Mouse (Mus musculus): ENCODE measurements around the gene Mblac1. TPM values are rescaled to one million over a fixed set of nuclear protein-coding genes. Genes with fewer than 3 reads are reported as not detected.

Gene Mblac1
- total RNA-seq (2021) = 1 to 10 TPM; 8.6 TPM
- long read RNA-seq, experiment 1, transcript Mblac1-201 (1 exons, 1,308 nt) = major isoform, 8 of 8 reads
- long read RNA-seq, experiment 1, partial matches to known transcripts = 0 of 8 reads
- long read RNA-seq, experiment 1, other reads (novel, unspliced or antisense) = 0 of 8 reads
- long read RNA-seq, experiment 2, transcript Mblac1-201 (1 exons, 1,308 nt) = major isoform, 6 of 6 reads
- long read RNA-seq, experiment 2, partial matches to known transcripts = 0 of 6 reads
- long read RNA-seq, experiment 2, other reads (novel, unspliced or antisense) = 0 of 6 reads

DNA sequence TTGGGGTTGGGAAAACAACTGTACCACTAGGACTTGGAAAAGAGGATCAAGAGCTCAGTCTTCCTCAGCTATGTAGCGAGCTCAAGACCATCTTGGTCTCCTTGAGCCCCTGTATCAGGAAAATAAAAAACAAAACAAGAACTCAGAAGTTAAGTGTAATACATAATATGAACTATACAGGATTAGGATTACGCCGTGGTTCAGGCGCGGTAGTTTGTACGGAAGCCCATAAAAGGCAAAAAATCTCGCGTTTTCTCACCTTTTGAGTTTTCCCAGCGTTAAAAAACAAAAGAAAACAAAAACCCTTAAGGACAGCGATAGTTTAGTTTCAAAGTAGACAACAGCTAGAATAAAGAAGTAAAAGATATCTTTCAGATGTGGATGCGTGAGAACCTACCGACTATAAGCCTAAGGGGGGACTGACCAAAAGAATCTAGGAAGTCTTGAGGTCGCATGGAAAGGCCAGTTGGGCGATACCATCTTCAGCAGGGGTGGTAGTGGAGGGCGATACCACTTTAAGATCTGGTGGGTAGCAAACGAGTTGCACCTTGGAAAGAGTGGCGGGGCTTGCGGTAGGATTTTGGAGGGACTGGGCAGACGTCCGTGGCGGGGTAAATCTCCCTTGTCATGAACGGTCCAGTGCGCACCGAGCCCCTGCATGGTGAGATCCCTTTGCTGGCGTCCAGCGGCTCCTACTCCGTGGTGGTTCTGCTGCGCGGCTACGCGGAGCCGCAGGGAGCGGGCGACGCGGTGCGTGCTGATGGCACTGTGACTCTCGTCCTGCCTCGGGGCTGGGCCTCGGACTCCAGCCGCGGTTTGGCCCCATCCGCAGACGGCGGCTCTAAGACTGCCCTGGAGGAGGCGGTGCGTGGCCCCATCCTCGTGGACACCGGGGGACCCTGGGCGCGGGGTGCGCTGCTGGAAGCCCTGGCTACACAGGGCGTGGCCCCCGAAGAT lies at the start of gene Mblac1:
Gene Mblac1 (plus strand): TSS at position 544 of the 957 bp plus-strand sequence.
- peak; percentile 83 to 84 for DNase-seq (ENCODE audit: low spot score in 2 of 2)

- DNase-seq (ENCODE audit: low spot score in 2 of 2) = no peak
Measured at GRCm38 (mm10) chr5:138154390-138154789, 39.7 kb upstream of the Mblac1 start.

DNA sequence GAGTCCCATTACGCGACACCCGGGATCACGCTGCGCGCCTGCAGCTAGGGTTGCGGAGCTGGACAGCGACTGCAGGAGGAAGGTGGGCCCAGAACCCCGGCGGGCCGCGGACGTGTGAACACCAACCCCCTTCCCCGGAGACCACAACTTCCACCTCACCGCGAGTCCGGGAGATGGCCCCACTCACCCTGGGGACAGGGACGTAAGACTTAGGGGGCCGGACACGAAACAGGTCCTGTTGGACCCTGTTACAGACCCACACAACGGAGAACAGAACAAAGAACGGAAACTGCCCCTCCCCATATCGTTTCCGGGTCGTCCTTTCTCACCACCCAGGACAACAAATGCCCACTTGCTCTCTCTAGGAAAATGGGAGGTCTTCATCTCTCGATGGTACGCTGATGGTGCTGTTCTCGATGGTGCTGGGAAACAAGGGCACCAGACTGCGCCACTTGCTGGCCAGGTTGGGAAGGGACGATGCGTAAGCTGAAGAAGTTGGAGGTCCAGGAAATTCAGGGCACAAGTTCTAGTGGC lies 38.6 kb upstream of the Mblac1 start, which contains the start of gene Zfp113:
Gene Zfp113 (minus strand): TSS at position 302 of the 534 bp plus-strand sequence.
- peak; percentile 85 to 91 for DNase-seq (ENCODE audit: low spot score in 2 of 2)

GRCm38 (mm10) chr5:138160224-138160762 lies 33.8 kb upstream of the Mblac1 start:
- no peak for DNase-seq (ENCODE audit: low spot score in 2 of 2)

DNA sequence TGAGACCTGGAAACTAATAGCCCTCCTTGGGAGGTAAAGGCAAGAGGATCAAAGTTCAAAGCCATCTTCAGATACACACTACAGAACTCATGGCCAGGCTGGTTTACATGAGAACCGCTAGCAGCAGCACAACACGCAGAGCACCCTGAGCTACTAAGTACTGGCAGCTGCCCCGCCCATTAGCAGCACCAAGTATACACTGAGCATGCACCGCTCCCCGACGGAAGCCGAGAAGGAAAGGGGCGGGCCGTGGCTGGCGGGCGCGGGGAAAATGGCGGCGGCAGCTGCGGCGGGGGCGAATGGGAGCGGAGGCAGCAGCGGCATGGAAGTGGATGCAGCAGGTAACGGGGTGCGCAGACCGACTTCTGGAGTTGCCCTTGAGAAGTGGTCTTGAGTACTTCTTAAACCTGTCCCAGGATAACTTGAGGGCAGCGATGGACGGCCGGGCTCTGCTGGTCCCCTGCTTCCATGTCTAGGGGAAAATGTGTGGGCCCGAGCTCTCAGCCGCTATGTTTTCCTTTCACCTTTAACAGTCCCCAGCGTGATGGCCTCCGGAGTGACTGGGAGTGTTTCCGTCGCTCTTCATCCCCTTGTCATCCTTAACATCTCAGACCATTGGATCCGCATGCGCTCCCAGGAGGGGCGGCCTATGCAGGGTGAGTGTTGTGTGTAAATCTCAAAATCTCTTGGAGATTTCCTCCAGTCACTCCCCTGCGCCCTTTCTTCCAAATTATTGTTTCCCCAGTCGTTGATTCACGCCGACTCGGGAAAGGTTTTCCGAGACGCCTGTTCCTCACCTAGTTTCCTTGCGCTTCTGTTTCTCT lies 33.1 kb upstream of the Mblac1 start, which contains the start of gene Cops6:
Gene Cops6 (plus strand): TSS at position 230 of the 824 bp plus-strand sequence.
- DNase-seq (ENCODE audit: low spot score in 2 of 2) = peak; percentile 97 to 98

GRCm38 (mm10) chr5:138163046-138163445 lies 31.1 kb upstream of the Mblac1 start:
- DNase-seq (ENCODE audit: low spot score in 2 of 2) = no peak

GRCm38 (mm10) chr5:138163610-138164009 lies 30.5 kb upstream of the Mblac1 start:
- no peak for DNase-seq (ENCODE audit: low spot score in 2 of 2)

GRCm38 (mm10) chr5:138165594-138165993 lies 28.5 kb upstream of the Mblac1 start:
- no peak for DNase-seq (ENCODE audit: low spot score in 2 of 2)

- DNase-seq (ENCODE audit: low spot score in 2 of 2) = peak; percentile 96 to 97
Measured at GRCm38 (mm10) chr5:138170936-138171561, 23.1 kb upstream of the Mblac1 start.

DNA sequence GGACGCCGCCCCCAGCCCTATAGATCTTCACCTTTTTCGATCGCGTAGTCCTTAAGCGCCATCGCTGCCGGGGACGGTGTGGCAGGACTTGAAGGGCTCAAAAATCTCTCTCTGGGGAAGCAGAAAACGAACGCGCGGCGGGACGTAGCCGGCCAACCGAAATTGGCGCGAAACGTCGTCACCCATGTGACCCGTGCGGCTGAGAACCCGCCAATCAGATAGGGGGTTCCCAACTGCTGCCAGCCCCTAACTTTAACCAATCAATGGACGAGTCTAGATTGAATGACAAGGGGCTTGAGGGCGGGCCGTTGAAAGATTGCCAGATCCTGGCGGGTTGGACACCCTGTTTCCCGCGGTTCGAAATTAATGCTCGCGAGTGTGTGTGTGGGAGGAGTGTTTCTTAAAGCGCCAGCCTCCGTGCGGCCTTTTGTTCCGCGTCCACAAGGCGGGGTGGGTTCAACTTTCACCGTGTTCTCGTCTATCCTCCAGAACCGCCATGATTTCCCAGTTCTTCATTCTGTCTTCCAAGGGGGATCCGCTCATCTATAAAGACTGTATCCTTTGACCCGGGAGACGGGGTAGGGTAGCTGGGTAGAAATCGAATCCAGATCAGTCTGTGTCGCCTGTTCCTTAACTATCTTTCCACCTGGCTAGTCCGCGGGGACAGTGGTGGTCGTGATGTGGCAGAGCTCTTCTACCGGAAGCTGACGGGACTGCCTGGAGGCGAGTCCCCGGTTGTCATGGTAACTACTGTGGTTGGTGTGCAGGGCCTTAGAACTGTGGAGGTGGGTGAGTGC lies 22.2 kb upstream of the Mblac1 start, which contains the start of the genes Ap4m1 and Mcm7:
Gene Ap4m1 (plus strand): TSS at position 308 of the 797 bp plus-strand sequence.
Gene Mcm7 (minus strand): TSS at position 728 of the 797 bp plus-strand sequence.
- peak; percentile 96 to 97 for DNase-seq (ENCODE audit: low spot score in 2 of 2)

GRCm38 (mm10) chr5:138173217-138173616 lies 20.9 kb upstream of the Mblac1 start:
- DNase-seq (ENCODE audit: low spot score in 2 of 2) = no peak

DNA sequence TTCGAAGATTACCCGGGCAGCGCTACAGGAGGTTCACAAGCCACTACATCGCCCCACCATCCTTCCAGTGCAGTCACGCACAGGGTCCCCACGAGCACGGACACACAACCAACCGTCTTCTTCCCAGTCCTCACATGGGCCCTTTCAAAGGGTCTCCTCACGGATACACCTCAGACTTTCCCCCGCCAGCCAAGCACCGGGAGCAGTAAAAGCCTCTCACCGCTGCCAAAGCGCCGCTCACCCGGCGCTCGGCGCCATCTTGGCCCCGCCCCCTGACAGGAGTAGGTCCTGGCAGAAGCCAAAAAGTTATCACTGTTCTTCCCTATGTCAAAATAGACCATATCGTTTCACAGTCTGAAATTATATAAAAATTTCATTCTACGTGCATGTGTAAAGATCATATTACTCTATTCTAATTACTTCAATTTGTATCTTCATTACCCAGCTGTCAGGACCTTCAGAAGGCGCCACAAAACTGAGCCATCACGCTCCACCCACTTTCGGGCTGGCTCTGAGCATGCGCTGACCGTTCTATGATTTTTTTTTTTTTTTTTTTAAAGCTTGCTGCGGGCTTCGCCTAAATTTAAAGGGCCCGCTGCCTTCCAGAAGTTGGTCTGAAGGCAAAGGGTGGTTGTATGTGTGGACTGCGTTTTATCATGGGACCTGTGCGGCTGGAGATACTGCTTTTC lies 7.0 kb upstream of the Mblac1 start, which contains the start of the genes Taf6 and Cnpy4:
Gene Taf6 (minus strand): TSS at position 502 of the 689 bp plus-strand sequence.
Gene Cnpy4 (plus strand): TSS at position 536 of the 689 bp plus-strand sequence.
- peak; percentile 74 to 82 for DNase-seq (ENCODE audit: low spot score in 2 of 2)

DNA sequence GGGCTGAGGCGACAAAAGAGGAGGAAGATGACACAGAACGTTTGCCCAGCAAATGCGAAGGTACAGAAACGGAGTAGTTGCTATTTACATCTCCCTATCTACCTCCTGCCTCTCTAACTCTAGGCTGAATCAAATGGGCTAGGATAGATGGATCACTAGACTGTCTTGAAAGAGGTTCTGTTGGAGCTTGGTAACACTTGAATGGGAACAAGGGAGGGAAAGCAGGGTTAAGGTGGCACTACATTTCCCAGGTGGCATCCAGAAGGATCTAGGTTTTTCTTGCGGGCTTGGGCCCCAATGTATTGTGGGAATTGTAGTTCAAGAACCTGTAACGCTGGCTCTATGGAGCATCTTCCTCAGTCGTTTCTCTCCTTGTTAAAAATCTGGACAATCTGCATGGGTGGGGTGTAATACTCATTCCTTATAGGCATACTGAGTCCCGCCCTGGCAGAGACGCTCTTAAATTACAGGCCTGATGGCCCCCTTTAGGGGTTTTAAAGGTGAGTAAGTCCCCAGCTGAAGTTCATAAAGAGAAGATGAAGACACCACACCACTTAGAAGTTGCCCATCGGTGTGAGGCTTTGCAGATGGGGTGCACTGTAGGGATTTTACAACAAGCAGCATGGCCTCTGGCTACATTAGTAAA lies 6.3 kb upstream of the Mblac1 start:
- peak; percentile 67 to 76 for DNase-seq (ENCODE audit: low spot score in 2 of 2)

- peak; percentile 32 to 36 for DNase-seq (ENCODE audit: low spot score in 2 of 2)
Measured at GRCm38 (mm10) chr5:138194755-138195345, 736 bp downstream of the Mblac1 start.

DNA sequence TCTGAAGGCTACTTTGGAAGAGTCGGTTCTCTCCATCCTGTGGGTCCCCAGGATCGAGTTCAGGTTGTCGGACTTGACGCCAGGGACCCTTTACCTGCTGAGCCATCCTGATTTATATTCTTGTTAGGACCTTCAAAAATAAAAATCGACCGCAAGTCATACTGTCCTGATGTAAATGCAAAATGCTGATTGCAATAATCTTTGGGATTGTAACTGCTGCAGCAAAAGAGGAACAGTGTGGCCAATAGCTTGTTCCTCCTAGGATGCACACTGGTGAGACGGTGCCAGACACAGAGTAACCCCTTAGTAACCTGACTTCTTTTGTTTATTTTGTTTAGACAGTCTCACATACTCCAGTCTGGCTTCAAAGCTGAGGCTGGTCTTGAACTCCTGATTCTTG lies 1.3 kb downstream of the Mblac1 start:
- no peak for DNase-seq (ENCODE audit: low spot score in 2 of 2)

DNA sequence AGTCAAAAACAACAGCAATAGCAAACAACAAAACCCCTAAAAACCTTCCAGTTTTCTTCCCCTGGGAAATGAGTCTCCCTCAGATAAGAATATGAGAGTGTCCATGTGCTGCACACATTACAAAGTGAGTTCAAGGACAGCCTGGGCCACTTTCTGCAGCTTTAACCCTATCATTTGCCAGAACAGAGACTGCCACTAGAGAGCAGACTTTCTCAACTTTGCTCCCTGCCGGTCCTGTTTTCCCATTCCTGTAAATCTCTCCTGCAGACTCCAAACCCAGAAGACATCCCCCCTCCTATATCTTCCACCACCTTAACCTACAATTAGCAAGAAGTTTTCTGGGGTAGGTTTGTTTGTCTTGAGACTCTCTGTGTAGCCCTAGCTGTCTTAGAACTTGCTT lies 5.5 kb downstream of the Mblac1 start:
- DNase-seq (ENCODE audit: low spot score in 2 of 2) = no peak

DNA sequence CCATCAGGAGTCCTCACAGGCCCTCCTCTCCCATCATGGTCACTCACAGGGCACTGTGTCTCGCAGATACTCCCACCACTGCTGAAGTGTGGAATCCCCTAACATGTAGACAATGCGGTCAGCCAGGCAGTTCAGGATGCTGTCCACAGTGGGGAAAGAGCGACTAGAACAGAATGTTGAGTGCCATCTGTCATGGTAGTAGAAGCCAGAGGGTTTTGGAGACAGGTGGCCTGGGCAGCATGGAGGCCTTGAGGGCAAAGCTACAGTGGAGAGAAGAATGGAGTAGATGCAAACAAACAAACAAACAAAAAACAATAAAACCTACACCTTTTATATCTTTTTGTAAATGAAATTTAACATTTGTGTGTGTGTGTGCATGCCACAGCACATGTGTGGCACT lies 8.0 kb downstream of the Mblac1 start:
- DNase-seq (ENCODE audit: low spot score in 2 of 2) = no peak
